Mouse (Mus musculus) MEL (cell line): ENCODE measurements around the gene Rtn2. TPM values are rescaled to one million over a fixed set of nuclear protein-coding genes. Genes with fewer than 3 reads are reported as not detected.

ENCODE experiments used
- DNase-seq: peaks from one replicate; pipeline ENCODE4 v3.0.0; 2011; ENCODE audit warnings: low read depth, low spot score
- H3K27ac ChIP-seq: 2 replicates; pipeline ENCODE4 v1.5.1; 2012; ENCODE audit warnings: low read depth, mild to moderate bottlenecking, control low read depth, low read length, moderate library complexity; ENCODE audit not compliant: control insufficient read depth
- H3K27me3 ChIP-seq, 2 experiments: fragments of 150-350 bp in 1 of 2; sonication (generic) in 1 of 2; 2 replicates each; pipeline ENCODE4 v1.6.1; 2012; ENCODE audit warnings: low read length in 2 of 2, mild to moderate bottlenecking in 2 of 2, improper control_type of control experiment in 1 of 2, moderate library complexity in 1 of 2; ENCODE audit not compliant: insufficient read depth in 2 of 2, control insufficient read depth in 1 of 2
- H3K36me3 ChIP-seq, 2 experiments: 2 replicates each; pipeline ENCODE4 v1.6.1; 2012 to 2014; ENCODE audit warnings: low read length in 2 of 2, improper control_type of control experiment in 1 of 2, inconsistent platforms in 1 of 2, mild to moderate bottlenecking in 1 of 2; ENCODE audit not compliant: insufficient read depth in 2 of 2, control insufficient read depth in 1 of 2
- H3K4me1 ChIP-seq, 2 experiments: fragments of 150-350 bp in 1 of 2; sonication (generic) in 1 of 2; 2 replicates each; pipeline ENCODE4 v1.6.1; 2012; ENCODE audit warnings: low read length in 2 of 2, improper control_type of control experiment in 1 of 2, mild to moderate bottlenecking in 1 of 2; ENCODE audit not compliant: insufficient read depth in 2 of 2, control insufficient read depth in 1 of 2
- H3K4me3 ChIP-seq, 2 experiments: fragments of 150-350 bp in 1 of 2; sonication (generic) in 1 of 2; 2 replicates each; pipeline ENCODE4 v1.5.1; 2012; ENCODE audit warnings: low read depth in 2 of 2, low read length in 2 of 2, mild to moderate bottlenecking in 2 of 2, moderate library complexity in 2 of 2, control low read depth in 1 of 2, improper control_type of control experiment in 1 of 2; ENCODE audit not compliant: control insufficient read depth in 1 of 2, insufficient read depth in 1 of 2
- H3K79me2 ChIP-seq: 2 replicates; pipeline ENCODE4 v1.6.1; 2012; ENCODE audit warnings: mild to moderate bottlenecking, low read length, moderate library complexity; ENCODE audit not compliant: control insufficient read depth, poor library complexity, insufficient read depth
- H3K9ac ChIP-seq: 2 replicates; pipeline ENCODE4 v1.6.1; 2012; ENCODE audit warnings: low read depth, mild to moderate bottlenecking, control low read depth, low read length, moderate library complexity; ENCODE audit not compliant: control insufficient read depth, poor library complexity, severe bottlenecking
- H3K9me3 ChIP-seq: fragments of 150-350 bp; sonication (generic); replicated peaks from 2 replicates; pipeline ENCODE4 v1.6.1; 2012; ENCODE audit warnings: mild to moderate bottlenecking, low read length, improper control_type of control experiment, moderate library complexity; ENCODE audit not compliant: insufficient read depth
- BHLHE40 ChIP-seq: IDR thresholded peaks from 2 replicates; pipeline ENCODE4 v1.6.1; 2012; ENCODE audit warnings: low read depth, mild to moderate bottlenecking, inconsistent platforms, low read length, improper control_type of control experiment, borderline replicate concordance
- CHD1 ChIP-seq: IDR thresholded peaks from 2 replicates; pipeline ENCODE4 v1.6.1; 2012; ENCODE audit warnings: low read depth, mild to moderate bottlenecking, inconsistent platforms, low read length, improper control_type of control experiment
- CTCF ChIP-seq, 3 experiments: IDR thresholded peaks in 2 of 3; conservative IDR thresholded peaks in 1 of 3; 2 replicates each; pipeline ENCODE4 v1.5.1; 2011 to 2012; ENCODE audit warnings: low read length in 3 of 3, low read depth in 2 of 3, mild to moderate bottlenecking in 2 of 3, improper control_type of control experiment in 1 of 3, inconsistent platforms in 1 of 3, mixed read lengths in 1 of 3, moderate library complexity in 1 of 3; ENCODE audit not compliant: control insufficient read depth in 1 of 3, insufficient read depth in 1 of 3, poor library complexity in 1 of 3, severe bottlenecking in 1 of 3
- E2F4 ChIP-seq: IDR thresholded peaks from 2 replicates; pipeline ENCODE4 v1.6.1; 2011; ENCODE audit warnings: low read depth, low read length, improper control_type of control experiment, borderline replicate concordance
- ETS1 ChIP-seq: IDR thresholded peaks from 2 replicates; pipeline ENCODE4 v1.6.1; 2012; ENCODE audit warnings: low read depth, mild to moderate bottlenecking, inconsistent platforms, low read length, improper control_type of control experiment, moderate library complexity
- GABPA ChIP-seq: IDR thresholded peaks from 2 replicates; pipeline ENCODE4 v1.6.1; 2012; ENCODE audit warnings: low read depth, mild to moderate bottlenecking, inconsistent platforms, low read length, improper control_type of control experiment, moderate library complexity
- HCFC1 ChIP-seq: IDR thresholded peaks from 2 replicates; pipeline ENCODE4 v1.6.1; 2012; ENCODE audit warnings: low read depth, mild to moderate bottlenecking, inconsistent platforms, low read length, improper control_type of control experiment, moderate library complexity
- MYB ChIP-seq: IDR thresholded peaks from 2 replicates; pipeline ENCODE4 v1.6.1; 2011; ENCODE audit warnings: mild to moderate bottlenecking, low read depth, low read length, improper control_type of control experiment
- NELFE ChIP-seq: IDR thresholded peaks from 2 replicates; pipeline ENCODE4 v1.6.1; 2011; ENCODE audit warnings: low read depth, low read length, improper control_type of control experiment
- POLR2A ChIP-seq, 2 experiments: IDR thresholded peaks; 2 replicates each; pipeline ENCODE4 v1.6.1; 2011 to 2012; ENCODE audit warnings: low read length in 2 of 2, mild to moderate bottlenecking in 2 of 2, control low read depth in 1 of 2, improper control_type of control experiment in 1 of 2, low read depth in 1 of 2, moderate library complexity in 1 of 2; ENCODE audit not compliant: control insufficient read depth in 1 of 2, insufficient read depth in 1 of 2, poor library complexity in 1 of 2
- POLR2AphosphoS2 ChIP-seq: IDR thresholded peaks from 2 replicates; pipeline ENCODE4 v1.6.1; 2011; ENCODE audit warnings: low read length, improper control_type of control experiment
- POLR2AphosphoS5 ChIP-seq: IDR thresholded peaks from 2 replicates; pipeline ENCODE4 v1.6.1; 2012; ENCODE audit warnings: low read depth, borderline replicate concordance, mild to moderate bottlenecking, inconsistent platforms, low read length, moderate library complexity, mixed read lengths
- RCOR1 ChIP-seq: IDR thresholded peaks from 2 replicates; pipeline ENCODE4 v1.6.1; 2012; ENCODE audit warnings: low read depth, mild to moderate bottlenecking, inconsistent platforms, low read length, improper control_type of control experiment
- SIN3A ChIP-seq: IDR thresholded peaks from 2 replicates; pipeline ENCODE4 v1.6.1; 2012; ENCODE audit warnings: low read length, improper control_type of control experiment, inconsistent platforms
- TBP ChIP-seq: IDR thresholded peaks from 2 replicates; pipeline ENCODE4 v1.8.0; 2011; ENCODE audit warnings: low read depth, low read length, improper control_type of control experiment
- UBTF ChIP-seq: IDR thresholded peaks from 2 replicates; pipeline ENCODE4 v1.6.1; 2012; ENCODE audit warnings: low read depth, mild to moderate bottlenecking, inconsistent platforms, low read length, improper control_type of control experiment, moderate library complexity, borderline replicate concordance; ENCODE audit not compliant: insufficient read depth
- USF1 ChIP-seq: IDR thresholded peaks from 2 replicates; pipeline ENCODE4 v1.6.1; 2014; ENCODE audit warnings: low read depth, mild to moderate bottlenecking, inconsistent platforms, low read length, improper control_type of control experiment, moderate library complexity
- polyA plus RNA-seq, 2 experiments: library from polyadenylated mRNA; stranded (reverse) in 1 of 2; unstranded in 1 of 2; fragments of >175 nt in 1 of 2; fragments of >200 nt in 1 of 2; gene quantifications; 2 replicates each; pipeline versions ENCODE4 v1.2.1 to v1.2.4; 2012; ENCODE audit warnings: low replicate concordance in 2 of 2, low read depth in 1 of 2; ENCODE audit not compliant: insufficient read length in 2 of 2, insufficient read depth in 1 of 2, missing spikeins in 1 of 2
- total RNA-seq: library from RNA; depleted of rRNA; stranded (reverse); fragments of 300-350 nt; gene quantifications from 2 replicates; pipeline ENCODE4 v1.2.3, GENCODE M21; 2012

Gene Rtn2
- total and polyA plus RNA-seq, 3 experiments, result 0.27 to 1.4 TPM; not detected in 1

- H3K9ac ChIP-seq, result no peak overlapping the region
- no peak for TF ChIP-seq MYB
- TF ChIP-seq RCOR1, result no peak
- TF ChIP-seq ETS1, result no peak
- TF ChIP-seq SIN3A, result no peak
- no peak for TF ChIP-seq TBP
- no peak for TF ChIP-seq UBTF
- no peak for TF ChIP-seq USF1
- no peak for TF ChIP-seq POLR2AphosphoS2
- TF ChIP-seq, all 39 proteins: peak for 0
Measured at GRCm38 (mm10) chr7:19279052-19279451, 3.4 kb upstream of the Rtn2 start.

GRCm38 (mm10) chr7:19279581-19280114 is 2.8 kb upstream of the Rtn2 start, which contains the start of gene Ppm1n:
Gene Ppm1n (minus strand): TSS chr7:19280064.
- Histone ChIP-seq H3K36me3 (no peaks in the 10 kb centered on the region), H3K79me2 (no peaks in the 10 kb centered on the region), H3K9me3 (no peaks in the 10 kb centered on the region), H3K9ac (no peak within 1 kb of the TSS), H3K27ac (no peak within 1 kb of the TSS), H3K4me3 (no peak within 1 kb of the TSS), H3K27me3 (no peaks in the 10 kb centered on the region), H3K4me1 (0 out of 4 replicates have a peak, but pooled peaks cover 0 to 4% of the 10 kb centered on the region in 2 experiments)
- TF ChIP-seq HCFC1, result no peak
- TF ChIP-seq CTCF (IDR thresholded peaks at IDR 0.05 in 2 of 3, conservative IDR thresholded peaks at IDR 0.05 in 1 of 3; ENCODE audit: control insufficient read depth in 1 of 3, insufficient read depth in 1 of 3, low read depth in 2 of 3, low read length in 3 of 3, poor library complexity in 1 of 3, severe bottlenecking in 1 of 3), result no peak
- no peak for TF ChIP-seq POLR2AphosphoS5
- 0 out of 4 replicates have a peak, but pooled peaks of 1 of the 2 experiments have one; percentile 23 for TF ChIP-seq POLR2A (IDR thresholded peaks at IDR 0.05; ENCODE audit: control insufficient read depth in 1 of 2, insufficient read depth in 1 of 2, low read depth in 1 of 2, low read length in 2 of 2, poor library complexity in 1 of 2)
- no peak for TF ChIP-seq NELFE
- no peak for TF ChIP-seq E2F4
- no peak for TF ChIP-seq GABPA
- no peak for TF ChIP-seq CHD1
- TF ChIP-seq BHLHE40, result no peak
- DNase-seq, result no peak

More at GRCm38 (mm10) chr7:19279052-19279451, 3.4 kb upstream of the Rtn2 start:
- H3K27me3 ChIP-seq, result no peaks in the 10 kb centered on the region
- 0 out of 4 replicates have a peak, but pooled peaks cover 0 to 4% of the 10 kb centered on the region in 2 experiments for H3K4me1 ChIP-seq
- no peaks in the 10 kb centered on the region for H3K79me2 ChIP-seq
- no peak for DNase-seq
- no peaks in the 10 kb centered on the region for H3K9me3 ChIP-seq
- no peak overlapping the region for H3K27ac ChIP-seq
- no peaks in the 10 kb centered on the region for H3K36me3 ChIP-seq
- H3K4me3 ChIP-seq, result no peak overlapping the region
